Mouse (Mus musculus): ENCODE measurements around the gene Pagr1a. TPM values are rescaled to one million over a fixed set of nuclear protein-coding genes. Genes with fewer than 3 reads are reported as not detected.

Gene Pagr1a
- total and polyA plus RNA-seq, 2 experiments from 2014 or later = 33.1 TPM; not detected in 1

DNA sequence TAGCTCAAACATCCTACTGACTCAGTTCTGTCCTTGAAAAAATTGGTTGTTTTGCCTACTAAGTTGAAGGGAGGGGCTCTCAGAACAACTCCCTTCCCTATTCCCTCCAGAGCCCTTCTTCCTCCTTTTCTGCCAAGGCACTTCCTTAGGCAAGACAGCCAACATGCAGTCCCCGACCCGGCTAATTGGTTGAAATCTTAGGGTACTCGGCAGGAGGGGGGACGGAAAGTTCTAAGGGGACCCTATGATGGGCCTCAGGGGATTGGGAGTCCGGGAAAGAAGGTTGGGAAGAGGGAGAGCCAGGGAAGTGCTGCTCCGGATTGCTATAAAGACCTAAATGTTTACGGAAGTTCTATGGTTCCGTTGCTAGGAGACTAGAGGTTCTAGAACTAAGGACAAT lies 41.7 kb downstream of the Pagr1a start:
- TF ChIP-seq CTCF (IDR thresholded peaks at IDR 0.05) = no peak
- ATAC-seq (ENCODE audit: low FRiP score) = no peak
- Histone ChIP-seq H3K9me3 (ENCODE audit: low read length) (no peaks in the 10 kb centered on the region), H3K36me3 (ENCODE audit: insufficient read depth, low read length) (peaks cover 33% of the 10 kb centered on the region), H3K9ac (replicated peaks; ENCODE audit: low read length, poor library complexity, severe bottlenecking) (no peak overlapping the region; the same call in 1 of the 2 replicates), H3K27ac (ENCODE audit: low read depth, low read length) (peak overlapping the region; percentile 93; the same call in 1 of the 2 replicates), H3K4me2 (ENCODE audit: low read depth, low read length, poor library complexity, severe bottlenecking) (peak overlapping the region; percentile 90), H3K4me3 (ENCODE audit: low read depth, low read length) (peak overlapping the region; percentile 100), H3K27me3 (ENCODE audit: insufficient read depth, low read length) (no peaks in the 10 kb centered on the region), H3K4me1 (ENCODE audit: insufficient read depth, low read length) (peaks cover 6% of the 10 kb centered on the region; the same call in 1 of the 2 replicates)
- 10% methylated on average over 8 of the region's 8 CpGs for WGBS
- no peak for DNase-seq (ENCODE audit: low spot score)

DNA sequence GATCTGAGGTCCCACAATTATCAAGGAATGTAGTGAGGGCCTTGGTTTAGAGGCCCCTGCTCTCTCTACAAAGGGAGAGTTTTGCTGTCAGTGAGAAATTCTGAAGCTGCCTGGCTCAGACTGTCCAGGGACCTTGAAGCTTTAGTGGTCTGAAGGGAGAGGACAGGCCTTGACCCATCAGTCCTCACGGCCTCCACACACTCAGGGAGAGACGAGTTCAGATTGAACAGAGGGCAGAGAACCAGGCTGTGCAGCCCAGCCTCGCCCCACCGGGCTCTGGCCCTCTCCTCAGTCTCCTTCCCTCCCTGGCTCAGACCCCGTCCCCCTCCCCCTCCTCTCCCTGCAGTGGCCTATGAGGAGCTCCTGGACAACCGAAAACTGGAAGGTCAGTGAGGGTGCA lies 49.8 kb downstream of the Pagr1a start:
- H3K4me2 ChIP-seq (ENCODE audit: low read depth, low read length, poor library complexity, severe bottlenecking) = no peak overlapping the region
- 63% methylated on average over 6 of the region's 6 CpGs for WGBS
- H3K27ac ChIP-seq (ENCODE audit: low read depth, low read length) = no peak overlapping the region
- no peaks in the 10 kb centered on the region for H3K4me1 ChIP-seq (ENCODE audit: insufficient read depth, low read length)
- H3K27me3 ChIP-seq (ENCODE audit: insufficient read depth, low read length) = no peaks in the 10 kb centered on the region
- H3K9me3 ChIP-seq (ENCODE audit: low read length) = no peaks in the 10 kb centered on the region
- peaks cover 63% of the 10 kb centered on the region for H3K36me3 ChIP-seq (ENCODE audit: insufficient read depth, low read length)
- no peak for DNase-seq (ENCODE audit: low spot score)
- no peak for TF ChIP-seq CTCF (IDR thresholded peaks at IDR 0.05)
- no peak overlapping the region for H3K9ac ChIP-seq (replicated peaks; ENCODE audit: low read length, poor library complexity, severe bottlenecking)
- ATAC-seq (ENCODE audit: low FRiP score) = no peak
- H3K4me3 ChIP-seq (ENCODE audit: low read depth, low read length) = no peak overlapping the region

DNA sequence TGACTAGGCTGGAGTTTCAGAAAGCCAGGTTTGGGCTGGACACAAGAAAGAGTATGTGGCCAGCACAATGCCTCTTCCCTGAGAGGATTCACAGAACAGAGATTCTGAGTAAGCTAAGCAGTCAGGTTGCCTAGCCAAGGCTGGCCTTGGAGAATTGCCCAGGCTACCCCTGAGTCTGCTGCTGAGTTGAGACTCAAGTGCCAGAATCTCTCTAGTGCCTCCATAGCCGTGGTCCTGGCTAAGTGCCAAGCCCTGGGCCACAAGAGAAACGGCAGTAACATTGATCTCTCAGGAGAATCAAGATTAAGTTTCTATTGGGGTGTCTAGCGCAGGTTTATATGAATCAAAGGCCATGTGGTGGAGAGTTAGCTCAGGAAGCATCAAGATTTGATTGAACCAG lies 51.6 kb downstream of the Pagr1a start:
- H3K4me1 ChIP-seq (ENCODE audit: insufficient read depth, low read length) = no peaks in the 10 kb centered on the region
- no peak overlapping the region for H3K4me3 ChIP-seq (ENCODE audit: low read depth, low read length)
- ATAC-seq (ENCODE audit: low FRiP score) = no peak
- H3K36me3 ChIP-seq (ENCODE audit: insufficient read depth, low read length) = peaks cover 68% of the 10 kb centered on the region
- no peaks in the 10 kb centered on the region for H3K9me3 ChIP-seq (ENCODE audit: low read length)
- no peak overlapping the region for H3K27ac ChIP-seq (ENCODE audit: low read depth, low read length)
- H3K4me2 ChIP-seq (ENCODE audit: low read depth, low read length, poor library complexity, severe bottlenecking) = no peak overlapping the region
- no peak for TF ChIP-seq CTCF (IDR thresholded peaks at IDR 0.05)
- no peak for DNase-seq (ENCODE audit: low spot score)
- no peak overlapping the region for H3K9ac ChIP-seq (replicated peaks; ENCODE audit: low read length, poor library complexity, severe bottlenecking)
- 49% methylated on average over 3 of the region's 3 CpGs for WGBS
- no peaks in the 10 kb centered on the region for H3K27me3 ChIP-seq (ENCODE audit: insufficient read depth, low read length)

Small RNAs within 50 kb of the gene (microRNA-seq; reads per million reads assigned to microRNA genes)
- gene Gm44343 (ENCODE audit: borderline number of aligned reads) = not detected

Other genes with a start within 250 kb of the Pagr1a start
Only the 30 nearest of the 32 such genes appear.
- gene Tbx6, start 235.9 kb downstream of the Pagr1a start, total RNA-seq (2014; rRNA removed) = 0.16 and 1.1 TPM in 2 replicates
- 0.21 and 0.38 TPM in 2 replicates for gene Tbx6, start 235.9 kb downstream of the Pagr1a start, polyA plus RNA-seq (2015; fragmentation: Nextera tagmentation; extraction: Ambion mirVana)
- 107 and 137 TPM in 2 replicates for gene Ppp4c, start 224.9 kb downstream of the Pagr1a start, total RNA-seq (2014; rRNA removed)
- gene Ppp4c, start 224.9 kb downstream of the Pagr1a start, polyA plus RNA-seq (2015; fragmentation: Nextera tagmentation; extraction: Ambion mirVana) = 127 and 135 TPM in 2 replicates
- gene Fam57b, start 219.7 kb downstream of the Pagr1a start, total RNA-seq (2014; rRNA removed) = 52.5 and 60.2 TPM in 2 replicates
- 56.3 and 57.1 TPM in 2 replicates for gene Fam57b, start 219.7 kb downstream of the Pagr1a start, polyA plus RNA-seq (2015; fragmentation: Nextera tagmentation; extraction: Ambion mirVana)
- not detected in 2 replicates for gene 4930451I11Rik, start 185.7 kb downstream of the Pagr1a start, total RNA-seq (2014; rRNA removed)
- gene 4930451I11Rik, start 185.7 kb downstream of the Pagr1a start, polyA plus RNA-seq (2015; fragmentation: Nextera tagmentation; extraction: Ambion mirVana) = 1.1 TPM in 1 of 2 replicates, not detected in the other
- 53.8 and 64.1 TPM in 2 replicates for gene Doc2a, start 169.9 kb downstream of the Pagr1a start, total RNA-seq (2014; rRNA removed)
- 36.3 and 41.2 TPM in 2 replicates for gene Doc2a, start 169.9 kb downstream of the Pagr1a start, polyA plus RNA-seq (2015; fragmentation: Nextera tagmentation; extraction: Ambion mirVana)
- 6.6 and 10.0 TPM in 2 replicates for gene Hirip3, start 155.4 kb downstream of the Pagr1a start, total RNA-seq (2014; rRNA removed)
- 12.2 and 16.3 TPM in 2 replicates for gene Hirip3, start 155.4 kb downstream of the Pagr1a start, polyA plus RNA-seq (2015; fragmentation: Nextera tagmentation; extraction: Ambion mirVana)
- 55.0 and 60.3 TPM in 2 replicates for gene Ino80e, start 155.0 kb downstream of the Pagr1a start, total RNA-seq (2014; rRNA removed)
- gene Ino80e, start 155.0 kb downstream of the Pagr1a start, polyA plus RNA-seq (2015; fragmentation: Nextera tagmentation; extraction: Ambion mirVana) = 87.8 and 93.5 TPM in 2 replicates
- 143 and 160 TPM in 2 replicates for gene Taok2, start 132.6 kb downstream of the Pagr1a start, total RNA-seq (2014; rRNA removed)
- 45.3 and 47.3 TPM in 2 replicates for gene Taok2, start 132.6 kb downstream of the Pagr1a start, polyA plus RNA-seq (2015; fragmentation: Nextera tagmentation; extraction: Ambion mirVana)
- 22.8 and 24.7 TPM in 2 replicates for gene Tmem219, start 94.4 kb downstream of the Pagr1a start, total RNA-seq (2014; rRNA removed)
- gene Tmem219, start 94.4 kb downstream of the Pagr1a start, polyA plus RNA-seq (2015; fragmentation: Nextera tagmentation; extraction: Ambion mirVana) = 36.4 and 38.2 TPM in 2 replicates
- 129 and 150 TPM in 2 replicates for gene Kctd13, start 88.5 kb downstream of the Pagr1a start, total RNA-seq (2014; rRNA removed)
- 166 and 167 TPM in 2 replicates for gene Kctd13, start 88.5 kb downstream of the Pagr1a start, polyA plus RNA-seq (2015; fragmentation: Nextera tagmentation; extraction: Ambion mirVana)
- 32.3 and 44.5 TPM in 2 replicates for gene Asphd1, start 67.8 kb downstream of the Pagr1a start, total RNA-seq (2014; rRNA removed)
- gene Asphd1, start 67.8 kb downstream of the Pagr1a start, polyA plus RNA-seq (2015; fragmentation: Nextera tagmentation; extraction: Ambion mirVana) = 16.2 and 17.6 TPM in 2 replicates
- gene Sez6l2, start 66.8 kb downstream of the Pagr1a start, total RNA-seq (2014; rRNA removed) = 235 and 283 TPM in 2 replicates
- 66.2 and 72.8 TPM in 2 replicates for gene Sez6l2, start 66.8 kb downstream of the Pagr1a start, polyA plus RNA-seq (2015; fragmentation: Nextera tagmentation; extraction: Ambion mirVana)
- gene Cdipt, start 41.4 kb downstream of the Pagr1a start, total RNA-seq (2014; rRNA removed) = 193 and 244 TPM in 2 replicates
- gene Cdipt, start 41.4 kb downstream of the Pagr1a start, polyA plus RNA-seq (2015; fragmentation: Nextera tagmentation; extraction: Ambion mirVana) = 142 and 157 TPM in 2 replicates
- gene Cdiptos, start 41.3 kb downstream of the Pagr1a start, total RNA-seq (2014; rRNA removed) = not detected in 2 replicates
- 0.72 and 0.79 TPM in 2 replicates for gene Cdiptos, start 41.3 kb downstream of the Pagr1a start, polyA plus RNA-seq (2015; fragmentation: Nextera tagmentation; extraction: Ambion mirVana)
- 4.2 and 7.2 TPM in 2 replicates for gene Mvp, start 2.7 kb downstream of the Pagr1a start, total RNA-seq (2014; rRNA removed)
- gene Mvp, start 2.7 kb downstream of the Pagr1a start, polyA plus RNA-seq (2015; fragmentation: Nextera tagmentation; extraction: Ambion mirVana) = 3.9 and 4.4 TPM in 2 replicates
- 2.4 TPM in 1 of 2 replicates, not detected in the other for gene Pagr1b, start 868 bp downstream of the Pagr1a start, total RNA-seq (2014; rRNA removed)
- gene Pagr1b, start 868 bp downstream of the Pagr1a start, polyA plus RNA-seq (2015; fragmentation: Nextera tagmentation; extraction: Ambion mirVana) = 0.66 TPM in 1 of 2 replicates, not detected in the other
- gene Gm42742, start 3.7 kb upstream of the Pagr1a start, total RNA-seq (2014; rRNA removed) = 52.3 and 55.5 TPM in 2 replicates
- gene Gm42742, start 3.7 kb upstream of the Pagr1a start, polyA plus RNA-seq (2015; fragmentation: Nextera tagmentation; extraction: Ambion mirVana) = 45.3 and 55.5 TPM in 2 replicates
- 102 and 155 TPM in 2 replicates for gene Prrt2, start 3.9 kb upstream of the Pagr1a start, total RNA-seq (2014; rRNA removed)
- gene Prrt2, start 3.9 kb upstream of the Pagr1a start, polyA plus RNA-seq (2015; fragmentation: Nextera tagmentation; extraction: Ambion mirVana) = 109 and 124 TPM in 2 replicates
- 223 and 245 TPM in 2 replicates for gene Maz, start 9.7 kb upstream of the Pagr1a start, total RNA-seq (2014; rRNA removed)
- gene Maz, start 9.7 kb upstream of the Pagr1a start, polyA plus RNA-seq (2015; fragmentation: Nextera tagmentation; extraction: Ambion mirVana) = 68.3 and 68.6 TPM in 2 replicates
- 2.9 and 4.2 TPM in 2 replicates for gene Kif22, start 25.1 kb upstream of the Pagr1a start, total RNA-seq (2014; rRNA removed)
- gene Kif22, start 25.1 kb upstream of the Pagr1a start, polyA plus RNA-seq (2015; fragmentation: Nextera tagmentation; extraction: Ambion mirVana) = 11.3 and 11.5 TPM in 2 replicates
- gene Zg16, start 70.0 kb upstream of the Pagr1a start, total RNA-seq (2014; rRNA removed) = 0.49 TPM in 1 of 2 replicates, not detected in the other
- gene Zg16, start 70.0 kb upstream of the Pagr1a start, polyA plus RNA-seq (2015; fragmentation: Nextera tagmentation; extraction: Ambion mirVana) = not detected in 2 replicates
- 2.3 and 5.9 TPM in 2 replicates for gene AI467606, start 74.0 kb upstream of the Pagr1a start, total RNA-seq (2014; rRNA removed)
- 1.4 and 1.9 TPM in 2 replicates for gene AI467606, start 74.0 kb upstream of the Pagr1a start, polyA plus RNA-seq (2015; fragmentation: Nextera tagmentation; extraction: Ambion mirVana)
- gene Qprt, start 104.9 kb upstream of the Pagr1a start, total RNA-seq (2014; rRNA removed) = 1.9 TPM in 2 replicates
- 1.7 and 1.8 TPM in 2 replicates for gene Qprt, start 104.9 kb upstream of the Pagr1a start, polyA plus RNA-seq (2015; fragmentation: Nextera tagmentation; extraction: Ambion mirVana)
- gene Spn, start 120.5 kb upstream of the Pagr1a start, total RNA-seq (2014; rRNA removed) = 0.16 TPM in 1 of 2 replicates, not detected in the other
- not detected in 2 replicates for gene Spn, start 120.5 kb upstream of the Pagr1a start, polyA plus RNA-seq (2015; fragmentation: Nextera tagmentation; extraction: Ambion mirVana)
- gene Cd2bp2, start 178.7 kb upstream of the Pagr1a start, total RNA-seq (2014; rRNA removed) = 85.7 and 103 TPM in 2 replicates
- 62.6 and 64.8 TPM in 2 replicates for gene Cd2bp2, start 178.7 kb upstream of the Pagr1a start, polyA plus RNA-seq (2015; fragmentation: Nextera tagmentation; extraction: Ambion mirVana)
- gene Tbc1d10b, start 191.1 kb upstream of the Pagr1a start, total RNA-seq (2014; rRNA removed) = 70.2 and 72.3 TPM in 2 replicates
- gene Tbc1d10b, start 191.1 kb upstream of the Pagr1a start, polyA plus RNA-seq (2015; fragmentation: Nextera tagmentation; extraction: Ambion mirVana) = 24.5 and 28.7 TPM in 2 replicates
- 0.90 and 1.4 TPM in 2 replicates for gene Mylpf, start 191.5 kb upstream of the Pagr1a start, total RNA-seq (2014; rRNA removed)
- gene Mylpf, start 191.5 kb upstream of the Pagr1a start, polyA plus RNA-seq (2015; fragmentation: Nextera tagmentation; extraction: Ambion mirVana) = 1.5 and 2.2 TPM in 2 replicates
- 37.4 and 39.6 TPM in 2 replicates for gene Zfp553, start 215.7 kb upstream of the Pagr1a start, total RNA-seq (2014; rRNA removed)
- gene Zfp553, start 215.7 kb upstream of the Pagr1a start, polyA plus RNA-seq (2015; fragmentation: Nextera tagmentation; extraction: Ambion mirVana) = 32.3 TPM in 2 replicates
- gene Sept1, start 215.8 kb upstream of the Pagr1a start, total RNA-seq (2014; rRNA removed) = 0.22 and 3.7 TPM in 2 replicates
- 4.2 and 5.3 TPM in 2 replicates for gene Sept1, start 215.8 kb upstream of the Pagr1a start, polyA plus RNA-seq (2015; fragmentation: Nextera tagmentation; extraction: Ambion mirVana)
- 76.8 and 94.5 TPM in 2 replicates for gene Zfp771, start 226.9 kb upstream of the Pagr1a start, total RNA-seq (2014; rRNA removed)
- 80.2 and 83.8 TPM in 2 replicates for gene Zfp771, start 226.9 kb upstream of the Pagr1a start, polyA plus RNA-seq (2015; fragmentation: Nextera tagmentation; extraction: Ambion mirVana)